7 mouse cellular contexts compared by ENCODE assay signal in genomic region chr3:108722036-108722872, GRCm38 (mm10). TPM values are rescaled to one million over a fixed set of nuclear protein-coding genes. Genes with fewer than 3 reads are reported as not detected.
DNase-seq lines count a peak whose midpoint lies in the region; ATAC-seq and TF ChIP-seq lines count a peak whose summit lies in the region.

Gpsm2 (minus strand) TSS chr3:108722309.

- peaks cover 11% of the 10 kb centered on the region; the same call in 1 of the 2 replicates for H3K4me1 ChIP-seq in intestine, postnatal 0 days (replicated peaks; ENCODE audit: control insufficient read depth, insufficient read depth, low read length)
- H3K4me1 ChIP-seq in midbrain, embryonic 12.5 days = peaks cover 26% of the 10 kb centered on the region
- H3K4me1 ChIP-seq in small intestine, adult 2 months (ENCODE audit: control insufficient read depth, insufficient read depth, insufficient read length, low read length) = peaks cover 3% of the 10 kb centered on the region

- DNase-seq in adrenal gland, adult 2 months = peak; percentile 98
- DNase-seq in embryo, embryonic 11.5 days (ENCODE audit: low read depth, low spot score) = peak; percentile 98
- DNase-seq in gastrocnemius, postnatal 4 days (ENCODE audit: low spot score in 2 of 2) = peak; percentile 98
- DNase-seq in left cerebral cortex, postnatal 4 days = peak; percentile 99

- H3K27ac ChIP-seq in intestine, postnatal 0 days (ENCODE audit: low read depth, low read length) = peak within 1 kb of the TSS; percentile 93
- H3K27ac ChIP-seq in midbrain, embryonic 12.5 days (replicated peaks) = peak within 1 kb of the TSS; percentile 93
- peak within 1 kb of the TSS; percentile 76 for H3K27ac ChIP-seq in small intestine, adult 2 months (ENCODE audit: insufficient read depth, low read depth, low read length)

- peak; percentile 95 for ATAC-seq in intestine, postnatal 0 days
- peak; percentile 98 for ATAC-seq in midbrain, embryonic 12.5 days (ENCODE audit: low FRiP score, low read depth)

- H3K36me3 ChIP-seq in intestine, postnatal 0 days (ENCODE audit: control insufficient read depth, insufficient read depth) = no peaks in the 10 kb centered on the region; the same call in 1 of the 2 replicates
- H3K36me3 ChIP-seq in midbrain, embryonic 12.5 days = no peaks in the 10 kb centered on the region
- no peaks in the 10 kb centered on the region for H3K36me3 ChIP-seq in small intestine, adult 2 months (ENCODE audit: control insufficient read depth, insufficient read depth, low read length)

- H3K9ac ChIP-seq in intestine, postnatal 0 days (ENCODE audit: low read depth, low read length) = peak within 1 kb of the TSS; percentile 75
- peak within 1 kb of the TSS; percentile 78 for H3K9ac ChIP-seq in midbrain, embryonic 12.5 days (replicated peaks)

- WGBS in intestine, postnatal 0 days = 3% methylated on average over 53 of the region's 53 CpGs
- WGBS in midbrain, embryonic 12.5 days = 1% methylated on average over 52 of the region's 53 CpGs
- 4% methylated on average over 53 of the region's 53 CpGs for WGBS in small intestine, adult 2 months

- intact Hi-C loops in left cerebral cortex, postnatal 4 days (cut with DNase I) = no loop called here

- no peaks in the 10 kb centered on the region for H3K9me3 ChIP-seq in intestine, postnatal 0 days (ENCODE audit: control insufficient read depth)
- no peaks in the 10 kb centered on the region for H3K9me3 ChIP-seq in midbrain, embryonic 12.5 days

- TF ChIP-seq CTCF in intestine, postnatal 0 days (IDR thresholded peaks at IDR 0.05; ENCODE audit: low read depth) = no peak
- TF ChIP-seq CTCF in small intestine, adult 2 months (IDR thresholded peaks at IDR 0.05; ENCODE audit: extremely low read depth, insufficient read length, insufficient replicate concordance, low read depth, low read length) = no peak

- peak; percentile 66; the same call in 1 of the 2 replicates for TF ChIP-seq POLR2A in small intestine, adult 2 months (IDR thresholded peaks at IDR 0.05; ENCODE audit: low read depth, low read length)

- H3K4me2 ChIP-seq in intestine, postnatal 0 days (replicated peaks; ENCODE audit: low read depth) = peak within 1 kb of the TSS; percentile 82
- H3K4me2 ChIP-seq in midbrain, embryonic 12.5 days (replicated peaks) = peak within 1 kb of the TSS; percentile 61

- no peaks in the 10 kb centered on the region for H3K27me3 ChIP-seq in intestine, postnatal 0 days (replicated peaks; ENCODE audit: control insufficient read depth, insufficient read depth, low read length)
- H3K27me3 ChIP-seq in midbrain, embryonic 12.5 days = no peaks in the 10 kb centered on the region
- H3K27me3 ChIP-seq in small intestine, adult 2 months (ENCODE audit: control insufficient read depth, insufficient read depth, low read length) = no peaks in the 10 kb centered on the region

- peak within 1 kb of the TSS; percentile 89 for H3K4me3 ChIP-seq in intestine, postnatal 0 days (ENCODE audit: low read depth, low read length)
- H3K4me3 ChIP-seq in midbrain, embryonic 12.5 days = peak within 1 kb of the TSS; percentile 82
- peak within 1 kb of the TSS; percentile 85 for H3K4me3 ChIP-seq in small intestine, adult 2 months (ENCODE audit: low read depth, low read length)

RNA-seq across cellular contexts. Expression of gene Gpsm2, which starts in this region (rescaled TPM):
- 1 to 10 TPM; 1.7 to 2.9 TPM for total RNA-seq in adrenal gland, adult 2 months (2021)
- 0.58 and 1.0 TPM in 2 replicates for polyA plus RNA-seq in adrenal gland, adult 2 months (2012; rRNA removed)
- total RNA-seq in gastrocnemius, postnatal 4 days (2021) = 10 to 100 TPM; 32.0 to 37.6 TPM
- polyA plus RNA-seq in intestine, postnatal 0 days (2015; fragmentation: Nextera tagmentation; extraction: Ambion mirVana) = 26.7 and 27.8 TPM in 2 replicates
- total RNA-seq in left cerebral cortex, postnatal 4 days (2021) = 10 to 100 TPM; 13.9 to 16.2 TPM
- 94.5 and 98.9 TPM in 2 replicates for polyA plus RNA-seq in midbrain, embryonic 12.5 days (2016; fragmentation: Nextera tagmentation; extraction: Ambion mirVana)
- polyA plus RNA-seq in small intestine, adult 2 months (2012; rRNA removed) = 4.6 and 8.7 TPM in 2 replicates

Comparison
In these comparisons a context has a peak if more than half of its experiments do, and no peak if none do; other contexts are left out.
1. Peak in every context shown above with its lines: DNase-seq, ATAC-seq, H3K4me3 ChIP-seq and H3K27ac ChIP-seq.